Mouse (Mus musculus): ENCODE measurements at regions not wholly inside any gene's neighbourhood (a gene's known extent, or its start where the extent isn't known, plus 50 kb on each side); places are given as distances from the start of the nearest gene placed in this dataset.

- no peak for DNase-seq
These were observed 1541.6 kb upstream of the Gulo start for GRCm38 (mm10) chr14:67550462-67551185.

GRCm38 (mm10) chr14:67548750-67549149 is 1539.7 kb upstream of the Gulo start:
- DNase-seq: no peak

- no peak for DNase-seq
These were observed 1536.0 kb upstream of the Gulo start for GRCm38 (mm10) chr14:67545036-67545435.

GRCm38 (mm10) chr14:67541271-67541711 is 1532.3 kb upstream of the Gulo start:
- DNase-seq: no peak

- DNase-seq: no peak
These were observed 1529.7 kb upstream of the Gulo start for GRCm38 (mm10) chr14:67538696-67539095.

- peak; percentile 17 for DNase-seq
These were observed 1528.0 kb upstream of the Gulo start for GRCm38 (mm10) chr14:67536787-67537659.

GRCm38 (mm10) chr14:67506729-67507395 is 1497.9 kb upstream of the Gulo start:
- no peak for DNase-seq

- DNase-seq: no peak
These were observed 1483.1 kb upstream of the Gulo start for GRCm38 (mm10) chr14:67492086-67492485.

- DNase-seq: no peak
These were observed 1477.7 kb upstream of the Gulo start for GRCm38 (mm10) chr14:67486676-67487075.

- no peak for DNase-seq
These were observed 1476.4 kb upstream of the Gulo start for GRCm38 (mm10) chr14:67485449-67485800.

GRCm38 (mm10) chr14:67484533-67485448 is 1475.8 kb upstream of the Gulo start:
- DNase-seq: no peak
